Mouse (Mus musculus) mammary gland, adult 2 months (tissue): Measurements from ENCODE around the gene Cnot9. TPM values are rescaled to one million over a fixed set of nuclear protein-coding genes. Genes with fewer than 3 reads are reported as not detected.

ENCODE experiments used
- polyA plus RNA-seq: library from polyadenylated mRNA; depleted of rRNA; stranded (reverse); fragments of >200 nt; gene quantifications from 2 replicates; pipeline ENCODE4 v1.2.3, GENCODE M21; 2012; ENCODE audit warnings: low replicate concordance; rRNA removed

Gene Cnot9
- polyA plus RNA-seq, result 14.1 and 28.1 TPM in 2 replicates

DNA sequence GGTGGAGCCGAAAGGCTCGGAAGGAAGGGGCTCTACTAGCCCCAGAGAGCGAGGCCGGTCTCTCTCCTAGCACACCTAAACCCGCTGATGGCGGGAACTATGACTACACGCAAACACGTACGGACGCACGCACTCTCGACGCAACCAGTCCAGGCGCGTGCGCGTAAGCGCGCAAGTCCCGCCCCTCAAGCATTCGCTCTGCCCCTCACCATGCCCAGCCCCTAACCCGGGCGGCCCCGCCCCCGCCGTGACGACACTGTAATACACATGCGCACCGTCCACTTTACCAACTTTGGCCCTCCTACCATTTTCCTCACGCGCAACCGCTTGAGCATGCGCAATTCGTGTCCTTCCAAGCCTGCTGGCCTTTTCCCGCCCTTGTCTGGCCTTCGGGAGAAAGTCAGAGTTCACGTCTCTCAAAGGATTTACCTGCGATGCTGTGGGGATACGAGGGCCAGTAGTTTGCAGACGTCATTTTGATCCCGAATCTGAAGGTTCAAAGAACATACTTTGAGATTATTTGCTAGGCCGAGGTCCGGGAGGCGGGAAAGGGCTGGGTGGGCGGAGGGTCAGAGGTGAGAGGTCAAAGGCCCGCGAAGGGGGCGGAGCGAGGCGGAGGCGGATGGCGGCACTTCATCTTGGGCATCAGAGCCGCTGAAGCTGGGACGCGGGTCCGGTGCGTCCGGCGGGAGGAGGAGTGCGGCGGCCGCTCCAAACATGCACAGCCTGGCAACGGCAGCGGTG, at the start of gene Cnot9:
Gene Cnot9, plus strand, starts transcription at position 338 of the 744 bp plus-strand sequence.

DNA sequence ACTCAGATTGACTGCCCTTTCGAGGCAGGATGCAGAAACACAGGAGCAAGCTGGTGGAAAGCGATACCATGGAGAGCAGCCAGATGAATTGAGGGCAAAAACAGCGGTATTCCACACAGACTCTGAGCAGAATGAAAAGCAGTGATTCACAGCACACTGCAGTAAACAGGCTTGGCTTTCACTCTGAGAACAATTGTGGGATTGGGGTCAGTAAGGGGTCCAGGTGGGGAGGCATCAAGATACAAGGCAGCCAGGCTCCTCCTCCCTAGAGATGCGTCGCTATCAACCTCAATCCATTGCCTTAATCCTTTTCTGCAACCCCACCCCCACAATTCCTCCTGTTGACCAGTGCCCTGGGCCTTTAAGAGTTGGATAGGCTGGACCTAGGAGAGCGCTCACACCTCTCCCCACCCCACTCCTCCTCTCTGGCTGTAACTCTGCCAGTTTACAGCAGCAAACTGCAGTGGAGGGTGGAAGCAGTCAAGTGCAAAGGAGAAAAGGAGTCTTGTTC, 36.6 kb downstream of the Cnot9 start, which contains the start of gene Plcd4:
Gene Plcd4, plus strand, starts transcription at position 438 of the 511 bp plus-strand sequence.

DNA sequence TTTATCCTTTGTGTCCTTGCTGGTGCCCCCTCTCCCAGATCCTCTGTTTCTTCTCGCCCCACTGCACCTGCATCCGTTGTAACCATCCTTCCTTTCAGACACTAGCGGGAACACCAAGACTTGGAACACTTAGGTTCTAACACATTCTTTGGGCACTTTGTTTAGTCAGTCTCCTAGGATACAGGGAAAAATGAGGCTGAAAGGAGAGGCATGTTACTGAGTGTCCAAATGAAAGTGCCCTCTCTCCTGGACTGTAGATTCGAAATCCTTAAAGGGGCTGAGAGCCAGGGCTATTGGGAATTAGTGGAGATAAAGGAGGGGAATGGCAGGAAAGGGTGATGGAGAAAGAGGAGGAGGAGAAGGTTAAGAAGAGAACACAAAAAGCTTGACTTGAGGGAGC, 38.3 kb downstream of the Cnot9 start, which contains the start of gene Usp37:
Gene Usp37, minus strand, starts transcription at position 101 of the 400 bp plus-strand sequence.

Other genes starting within 250 kb of the Cnot9 start
- 0.20 and 0.29 TPM in 2 replicates for gene Gpbar1, start 227.5 kb upstream of the Cnot9 start, polyA plus RNA-seq
- gene Aamp, start 221.3 kb upstream of the Cnot9 start, polyA plus RNA-seq, result 142 and 156 TPM in 2 replicates
- gene Pnkd, start 221.1 kb upstream of the Cnot9 start, polyA plus RNA-seq, result 65.3 and 71.6 TPM in 2 replicates
- gene Tmbim1, start 200.4 kb upstream of the Cnot9 start, polyA plus RNA-seq, result 326 and 387 TPM in 2 replicates
- gene Catip, start 143.9 kb upstream of the Cnot9 start, polyA plus RNA-seq, result 0.43 and 0.66 TPM in 2 replicates
- gene Slc11a1, start 130.9 kb upstream of the Cnot9 start, polyA plus RNA-seq, result 78.2 and 92.6 TPM in 2 replicates
- 175 and 185 TPM in 2 replicates for gene Ctdsp1, start 114.5 kb upstream of the Cnot9 start, polyA plus RNA-seq
- 0.17 and 0.19 TPM in 2 replicates for gene Vil1, start 96.7 kb upstream of the Cnot9 start, polyA plus RNA-seq
- gene Plcd4, start 36.8 kb downstream of the Cnot9 start, polyA plus RNA-seq, result 18.1 TPM in 1 of 2 replicates, not detected in the other
- 2.3 and 4.1 TPM in 2 replicates for gene Usp37, start 38.2 kb downstream of the Cnot9 start, polyA plus RNA-seq
- gene Zfp142, start 82.2 kb downstream of the Cnot9 start, polyA plus RNA-seq, result 16.4 and 16.8 TPM in 2 replicates
- 15.4 and 35.9 TPM in 2 replicates for gene Bcs1l, start 82.2 kb downstream of the Cnot9 start, polyA plus RNA-seq
- 36.2 and 68.0 TPM in 2 replicates for gene Rnf25, start 95.3 kb downstream of the Cnot9 start, polyA plus RNA-seq
- gene Stk36, start 95.4 kb downstream of the Cnot9 start, polyA plus RNA-seq, result 3.5 and 4.7 TPM in 2 replicates
- gene Ttll4, start 155.7 kb downstream of the Cnot9 start, polyA plus RNA-seq, result 18.3 and 26.3 TPM in 2 replicates
- 20.0 and 31.0 TPM in 2 replicates for gene Cyp27a1, start 207.5 kb downstream of the Cnot9 start, polyA plus RNA-seq
- gene Prkag3, start 243.2 kb downstream of the Cnot9 start, polyA plus RNA-seq, result 0.22 and 22.5 TPM in 2 replicates